Mouse (Mus musculus): ENCODE measurements around the gene Rit1. TPM values are rescaled to one million over a fixed set of nuclear protein-coding genes. Genes with fewer than 3 reads are reported as not detected.

Gene Rit1
- total and polyA plus RNA-seq, 2 experiments from 2014 or later: 82.6 to 85.4 TPM

GRCm38 (mm10) chr3:88717198-88717798 lies 660 bp downstream of the Rit1 start:
- 0 out of 2 replicates have a peak, but pooled peaks have one; percentile 11 for ATAC-seq (ENCODE audit: insufficient read depth, low read depth)
- Histone ChIP-seq H3K36me3 (replicated peaks; ENCODE audit: control insufficient read depth, insufficient read depth, low read length) (peaks cover 39% of the 10 kb centered on the region), H3K27ac (ENCODE audit: low read depth) (peak overlapping the region; percentile 86)

DNA sequence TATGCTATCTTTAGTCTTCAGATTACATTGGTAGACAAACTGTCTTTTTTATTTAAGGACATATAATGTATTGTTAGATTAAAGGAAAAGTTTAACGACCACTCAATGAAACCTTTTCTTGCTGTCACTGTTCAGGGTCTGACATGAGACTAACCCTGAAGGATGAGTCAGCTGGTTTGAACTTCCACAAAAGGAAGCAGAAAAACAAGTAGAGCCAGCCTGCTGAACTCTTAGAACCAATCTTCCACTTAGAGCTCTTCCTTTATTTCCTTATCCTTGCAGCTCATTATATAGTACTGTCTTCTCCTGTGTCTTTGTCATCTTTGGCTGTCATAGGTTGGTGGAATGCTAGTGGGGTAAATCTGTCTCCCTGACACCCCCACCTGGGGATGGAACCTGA lies 1.2 kb downstream of the Rit1 start:
- no peak for DNase-seq (ENCODE audit: low spot score)
- 15% methylated on average over 1 of the region's 1 CpGs for WGBS
- Histone ChIP-seq H3K9me3 (replicated peaks; ENCODE audit: control insufficient read depth, low read length) (no peaks in the 10 kb centered on the region), H3K27ac (ENCODE audit: low read depth) (peak overlapping the region; percentile 86), H3K4me1 (ENCODE audit: control insufficient read depth, insufficient read depth) (peaks cover 17% of the 10 kb centered on the region), H3K4me3 (ENCODE audit: low read depth, low read length) (peak overlapping the region; percentile 81), H3K4me2 (ENCODE audit: low read depth, low read length) (peak overlapping the region; percentile 70), H3K36me3 (replicated peaks; ENCODE audit: control insufficient read depth, insufficient read depth, low read length) (peaks cover 34% of the 10 kb centered on the region), H3K9ac (replicated peaks; ENCODE audit: low read depth, low read length) (peak overlapping the region; percentile 49), H3K27me3 (ENCODE audit: control insufficient read depth, insufficient read depth, low read length) (no peaks in the 10 kb centered on the region)
- TF ChIP-seq CTCF (IDR thresholded peaks at IDR 0.05; ENCODE audit: low read depth) (no peak), EP300 (IDR thresholded peaks at IDR 0.05; ENCODE audit: low read depth) (no peak)
- no peak for ATAC-seq (ENCODE audit: insufficient read depth, low read depth)

More at GRCm38 (mm10) chr3:88717198-88717798, 660 bp downstream of the Rit1 start:
- Histone ChIP-seq H3K4me3 (ENCODE audit: low read depth, low read length) (peak overlapping the region; percentile 81), H3K27me3 (ENCODE audit: control insufficient read depth, insufficient read depth, low read length) (no peaks in the 10 kb centered on the region), H3K4me1 (ENCODE audit: control insufficient read depth, insufficient read depth) (peaks cover 17% of the 10 kb centered on the region), H3K4me2 (ENCODE audit: low read depth, low read length) (peak overlapping the region; percentile 70), H3K9me3 (replicated peaks; ENCODE audit: control insufficient read depth, low read length) (no peaks in the 10 kb centered on the region), H3K9ac (replicated peaks; ENCODE audit: low read depth, low read length) (peak overlapping the region; percentile 78)
- WGBS: 2% methylated on average over 9 of the region's 9 CpGs
- DNase-seq (ENCODE audit: low spot score): no peak
- no peak for TF ChIP-seq CTCF (IDR thresholded peaks at IDR 0.05; ENCODE audit: low read depth)
- no peak for TF ChIP-seq EP300 (IDR thresholded peaks at IDR 0.05; ENCODE audit: low read depth)

- Histone ChIP-seq H3K9me3 (replicated peaks; ENCODE audit: control insufficient read depth, low read length) (no peaks in the 10 kb centered on the region), H3K9ac (replicated peaks; ENCODE audit: low read depth, low read length) (no peak overlapping the region), H3K4me1 (ENCODE audit: control insufficient read depth, insufficient read depth) (peaks cover 17% of the 10 kb centered on the region), H3K27ac (ENCODE audit: low read depth) (peak overlapping the region; percentile 86), H3K4me2 (ENCODE audit: low read depth, low read length) (peak overlapping the region; percentile 70), H3K27me3 (ENCODE audit: control insufficient read depth, insufficient read depth, low read length) (no peaks in the 10 kb centered on the region), H3K4me3 (ENCODE audit: low read depth, low read length) (no peak overlapping the region), H3K36me3 (replicated peaks; ENCODE audit: control insufficient read depth, insufficient read depth, low read length) (peaks cover 35% of the 10 kb centered on the region)
- WGBS: 25% methylated on average over 2 of the region's 2 CpGs
- peak; percentile 96 for DNase-seq (ENCODE audit: low spot score)
- peak; percentile 96 for ATAC-seq (ENCODE audit: insufficient read depth, low read depth)
- TF ChIP-seq EP300 (IDR thresholded peaks at IDR 0.05; ENCODE audit: low read depth) (peak; percentile 92), CTCF (IDR thresholded peaks at IDR 0.05; ENCODE audit: low read depth) (peak; percentile 48)
Observed at GRCm38 (mm10) chr3:88719098-88719497, 2.5 kb downstream of the Rit1 start.

GRCm38 (mm10) chr3:88736556-88736955 lies 19.9 kb downstream of the Rit1 start:
- 61% methylated on average over 2 of the region's 2 CpGs for WGBS
- TF ChIP-seq CTCF (IDR thresholded peaks at IDR 0.05; ENCODE audit: low read depth) (no peak), EP300 (IDR thresholded peaks at IDR 0.05; ENCODE audit: low read depth) (no peak)
- Histone ChIP-seq H3K4me2 (ENCODE audit: low read depth, low read length) (no peak overlapping the region), H3K27ac (ENCODE audit: low read depth) (no peak overlapping the region), H3K27me3 (ENCODE audit: control insufficient read depth, insufficient read depth, low read length) (no peaks in the 10 kb centered on the region), H3K9me3 (replicated peaks; ENCODE audit: control insufficient read depth, low read length) (no peaks in the 10 kb centered on the region), H3K36me3 (replicated peaks; ENCODE audit: control insufficient read depth, insufficient read depth, low read length) (0 out of 2 replicates have a peak, but pooled peaks cover 2% of the 10 kb centered on the region), H3K9ac (replicated peaks; ENCODE audit: low read depth, low read length) (no peak overlapping the region), H3K4me1 (ENCODE audit: control insufficient read depth, insufficient read depth) (no peaks in the 10 kb centered on the region), H3K4me3 (ENCODE audit: low read depth, low read length) (no peak overlapping the region)
- ATAC-seq (ENCODE audit: insufficient read depth, low read depth) (no peak), DNase-seq (ENCODE audit: low spot score) (no peak)

GRCm38 (mm10) chr3:88738641-88739040 lies 22.0 kb downstream of the Rit1 start:
- Histone ChIP-seq H3K4me2 (ENCODE audit: low read depth, low read length) (no peak overlapping the region), H3K4me1 (ENCODE audit: control insufficient read depth, insufficient read depth) (no peaks in the 10 kb centered on the region), H3K4me3 (ENCODE audit: low read depth, low read length) (no peak overlapping the region), H3K9ac (replicated peaks; ENCODE audit: low read depth, low read length) (no peak overlapping the region), H3K36me3 (replicated peaks; ENCODE audit: control insufficient read depth, insufficient read depth, low read length) (no peaks in the 10 kb centered on the region), H3K9me3 (replicated peaks; ENCODE audit: control insufficient read depth, low read length) (no peaks in the 10 kb centered on the region), H3K27me3 (ENCODE audit: control insufficient read depth, insufficient read depth, low read length) (no peaks in the 10 kb centered on the region), H3K27ac (ENCODE audit: low read depth) (no peak overlapping the region)
- peak; percentile 62; the same call in 1 of the 2 replicates for ATAC-seq (ENCODE audit: insufficient read depth, low read depth)
- TF ChIP-seq EP300 (IDR thresholded peaks at IDR 0.05; ENCODE audit: low read depth) (no peak), CTCF (IDR thresholded peaks at IDR 0.05; ENCODE audit: low read depth) (peak; percentile 80)
- DNase-seq (ENCODE audit: low spot score): peak; percentile 58
- WGBS: 36% methylated on average over 3 of the region's 3 CpGs

- 95% methylated on average over 3 of the region's 3 CpGs for WGBS
- Histone ChIP-seq H3K9ac (replicated peaks; ENCODE audit: low read depth, low read length) (no peak overlapping the region), H3K4me3 (ENCODE audit: low read depth, low read length) (no peak overlapping the region), H3K36me3 (replicated peaks; ENCODE audit: control insufficient read depth, insufficient read depth, low read length) (no peaks in the 10 kb centered on the region), H3K9me3 (replicated peaks; ENCODE audit: control insufficient read depth, low read length) (no peaks in the 10 kb centered on the region), H3K27ac (ENCODE audit: low read depth) (no peak overlapping the region), H3K4me1 (ENCODE audit: control insufficient read depth, insufficient read depth) (no peaks in the 10 kb centered on the region), H3K27me3 (ENCODE audit: control insufficient read depth, insufficient read depth, low read length) (no peaks in the 10 kb centered on the region), H3K4me2 (ENCODE audit: low read depth, low read length) (no peak overlapping the region)
- DNase-seq (ENCODE audit: low spot score): no peak
- no peak for ATAC-seq (ENCODE audit: insufficient read depth, low read depth)
- TF ChIP-seq CTCF (IDR thresholded peaks at IDR 0.05; ENCODE audit: low read depth) (peak; percentile 23), EP300 (IDR thresholded peaks at IDR 0.05; ENCODE audit: low read depth) (no peak)
Observed at GRCm38 (mm10) chr3:88740147-88740546, 23.5 kb downstream of the Rit1 start.

All from heart, postnatal 0 days (tissue).